Mouse (Mus musculus) hindbrain, postnatal 0 days (tissue): ENCODE measurements around the gene Zfp385b. TPM values are rescaled to one million over a fixed set of nuclear protein-coding genes. Genes with fewer than 3 reads are reported as not detected.

Experiments used
- ATAC-seq: fragments of 200-750 bp; cut with Nextera tagmentation; 2 replicates; pipeline ENCODE4 v1.8.0; 2017; ENCODE audit warnings: mild to moderate bottlenecking, moderate TSS enrichment, moderate library complexity
- DNase-seq: peaks from one replicate; pipeline ENCODE4 v3.0.0-alpha.2; 2015; ENCODE audit warnings: low spot score
- H3K27ac ChIP-seq: fragments of 300-500 bp; sonication (generic); 2 replicates; pipeline ENCODE4 v1.5.1; 2014; ENCODE audit warnings: mild to moderate bottlenecking
- H3K27me3 ChIP-seq: fragments of 300-500 bp; sonication (generic); 2 replicates; pipeline ENCODE4 v1.6.1; 2014; ENCODE audit warnings: low read length, mixed read lengths; ENCODE audit not compliant: insufficient read depth
- H3K36me3 ChIP-seq: fragments of 300-500 bp; sonication (generic); 2 replicates; pipeline ENCODE4 v1.6.1; 2014; ENCODE audit warnings: low read length, mixed read lengths; ENCODE audit not compliant: insufficient read depth
- H3K4me1 ChIP-seq: fragments of 300-500 bp; sonication (generic); 2 replicates; pipeline ENCODE4 v1.6.1; 2014; ENCODE audit warnings: antibody characterized with exemption, low read length, mixed read lengths; ENCODE audit not compliant: insufficient read depth
- H3K4me2 ChIP-seq: fragments of 300-500 bp; sonication (generic); 2 replicates; pipeline ENCODE4 v1.6.1; 2014; ENCODE audit warnings: low read depth, mild to moderate bottlenecking, low read length, moderate library complexity, mixed read lengths
- H3K4me3 ChIP-seq: fragments of 300-500 bp; sonication (generic); 2 replicates; pipeline ENCODE4 v1.5.1; 2014; ENCODE audit warnings: low read length
- H3K9ac ChIP-seq: fragments of 300-500 bp; sonication (generic); replicated peaks from 2 replicates; pipeline ENCODE4 v1.6.1; 2014; ENCODE audit warnings: mild to moderate bottlenecking, low read length, moderate library complexity, mixed read lengths
- H3K9me3 ChIP-seq: fragments of 300-500 bp; sonication (generic); 2 replicates; pipeline ENCODE4 v1.6.1; 2016; ENCODE audit warnings: low read length, mixed read lengths
- CTCF ChIP-seq: IDR thresholded peaks from 2 replicates; pipeline ENCODE4 v1.5.1; 2016; ENCODE audit warnings: antibody characterized with exemption, control low read depth, low read depth
- WGBS: fragments of 180-500 bp; shearing (Covaris S2); extraction: QIAGEN DNeasy Blood & Tissue Kit; methylation state at CpG from one replicate; pipeline ENCODE4 v1.1.7; 2014; 5-methylcytosine and 5-hydroxymethylcytosine counted together
- polyA plus RNA-seq: library from polyadenylated mRNA; unstranded; fragments of >200 nt; fragmentation: Nextera tagmentation; extraction: Ambion mirVana; gene quantifications from 2 replicates; pipeline ENCODE4 v1.2.1, GENCODE M21; 2015
- total RNA-seq: library from RNA; depleted of rRNA; stranded (reverse); fragments of >200 nt; gene quantifications from 2 replicates; pipeline ENCODE4 v1.2.3, GENCODE M21; 2014

Zfp385b gene
- total and polyA plus RNA-seq, 2 experiments from 2014 or later: 15.5 to 23.4 TPM

GRCm38 (mm10) chr2:77775247-77775880 lies 44.1 kb downstream of the Zfp385b start:
- no peaks in the 10 kb centered on the region for H3K27me3 ChIP-seq
- H3K9ac ChIP-seq: no peak overlapping the region
- H3K9me3 ChIP-seq: no peaks in the 10 kb centered on the region
- H3K4me2 ChIP-seq: peak overlapping the region; percentile 40; the same call in 1 of the 2 replicates
- H3K36me3 ChIP-seq: no peaks in the 10 kb centered on the region
- TF ChIP-seq CTCF: no peak
- no peak overlapping the region; the same call in 1 of the 2 replicates for H3K4me3 ChIP-seq
- 46% methylated on average over 15 of the region's 15 CpGs for WGBS
- H3K27ac ChIP-seq: no peak overlapping the region
- peak; percentile 95 for ATAC-seq
- no peaks in the 10 kb centered on the region for H3K4me1 ChIP-seq
- peak; percentile 59 for DNase-seq

GRCm38 (mm10) chr2:77770056-77770697 lies 49.3 kb downstream of the Zfp385b start:
- H3K27ac ChIP-seq: no peak overlapping the region
- TF ChIP-seq CTCF: no peak
- no peaks in the 10 kb centered on the region for H3K36me3 ChIP-seq
- ATAC-seq (no peak), DNase-seq (no peak)
- no peaks in the 10 kb centered on the region for H3K9me3 ChIP-seq
- no peaks in the 10 kb centered on the region for H3K27me3 ChIP-seq
- H3K4me1 ChIP-seq: no peaks in the 10 kb centered on the region
- H3K9ac ChIP-seq: no peak overlapping the region
- 76% methylated on average over 8 of the region's 8 CpGs for WGBS
- no peak overlapping the region for H3K4me3 ChIP-seq
- no peak overlapping the region for H3K4me2 ChIP-seq

DNA sequence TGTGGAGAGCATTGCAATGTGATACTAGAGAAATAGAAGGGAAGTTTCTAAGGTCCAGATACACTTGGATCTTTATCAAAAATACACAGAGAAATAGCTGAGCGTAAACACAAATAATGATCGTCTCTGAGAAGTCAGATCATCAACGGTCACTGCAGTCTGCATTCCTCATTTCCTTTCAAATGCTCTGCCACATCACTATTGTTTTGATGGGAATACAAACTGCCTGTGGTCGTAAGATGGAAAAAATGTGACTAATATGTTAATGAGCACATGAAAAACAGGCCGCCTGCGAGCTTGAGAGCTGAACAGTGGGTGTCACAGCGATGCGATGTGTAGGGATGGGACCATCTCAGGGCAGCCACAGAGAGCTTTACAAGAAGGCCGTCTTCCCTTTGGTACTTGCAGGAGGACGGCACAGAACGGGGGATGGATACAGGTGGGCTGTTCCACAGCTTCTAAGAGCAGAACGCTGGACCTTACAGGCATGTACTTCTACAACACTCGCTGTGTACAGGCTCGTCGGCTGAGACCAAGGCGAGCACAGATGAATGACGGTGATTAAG lies 51.0 kb downstream of the Zfp385b start:
- TF ChIP-seq CTCF: no peak
- Histone ChIP-seq H3K9me3 (no peaks in the 10 kb centered on the region), H3K4me1 (no peaks in the 10 kb centered on the region), H3K27ac (no peak overlapping the region), H3K4me3 (no peak overlapping the region), H3K27me3 (no peaks in the 10 kb centered on the region), H3K9ac (no peak overlapping the region), H3K36me3 (no peaks in the 10 kb centered on the region), H3K4me2 (peak overlapping the region; percentile 29)
- WGBS: 44% methylated on average over 17 of the region's 17 CpGs
- DNase-seq (no peak), ATAC-seq (0 out of 2 replicates have a peak, but pooled peaks have one; percentile 51)

DNA sequence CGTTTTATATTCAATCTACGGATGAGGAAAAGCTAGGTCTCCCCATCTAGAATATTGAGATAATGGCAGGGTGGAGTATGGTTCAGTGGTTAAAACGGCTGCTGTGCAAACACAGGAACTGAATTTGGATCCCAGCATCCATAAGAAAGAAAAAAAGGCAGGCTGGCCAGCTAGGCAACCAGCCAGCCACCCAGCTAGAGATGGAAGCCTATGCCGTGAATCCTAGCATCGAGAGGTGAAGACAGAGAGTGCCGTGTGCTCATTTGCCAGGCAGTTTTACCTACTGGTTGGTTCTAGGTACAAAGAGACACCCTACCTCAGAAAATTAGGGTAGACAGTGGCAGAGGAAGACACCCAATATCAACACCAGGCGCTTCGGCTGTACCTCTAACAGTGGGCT lies 57.5 kb downstream of the Zfp385b start:
- H3K4me2 ChIP-seq: no peak overlapping the region
- H3K9ac ChIP-seq: no peak overlapping the region
- no peak for TF ChIP-seq CTCF
- no peaks in the 10 kb centered on the region for H3K27me3 ChIP-seq
- H3K9me3 ChIP-seq: no peaks in the 10 kb centered on the region
- H3K4me1 ChIP-seq: no peaks in the 10 kb centered on the region
- no peaks in the 10 kb centered on the region for H3K36me3 ChIP-seq
- ATAC-seq: no peak
- no peak for DNase-seq
- no peak overlapping the region for H3K4me3 ChIP-seq
- H3K27ac ChIP-seq: no peak overlapping the region
- 81% methylated on average over 8 of the region's 8 CpGs for WGBS

GRCm38 (mm10) chr2:77758403-77759071 lies 60.9 kb downstream of the Zfp385b start:
- H3K4me3 ChIP-seq: no peak overlapping the region
- H3K4me2 ChIP-seq: no peak overlapping the region
- no peaks in the 10 kb centered on the region for H3K27me3 ChIP-seq
- no peaks in the 10 kb centered on the region for H3K4me1 ChIP-seq
- H3K9ac ChIP-seq: no peak overlapping the region
- no peak overlapping the region for H3K27ac ChIP-seq
- no peaks in the 10 kb centered on the region for H3K36me3 ChIP-seq
- TF ChIP-seq CTCF: no peak
- ATAC-seq (no peak), DNase-seq (no peak)
- H3K9me3 ChIP-seq: no peaks in the 10 kb centered on the region
- WGBS: 66% methylated on average over 15 of the region's 15 CpGs

- no peak overlapping the region for H3K9ac ChIP-seq
- H3K27me3 ChIP-seq: no peaks in the 10 kb centered on the region
- H3K9me3 ChIP-seq: no peaks in the 10 kb centered on the region
- DNase-seq: no peak
- H3K27ac ChIP-seq: no peak overlapping the region
- H3K4me2 ChIP-seq: no peak overlapping the region
- no peaks in the 10 kb centered on the region for H3K36me3 ChIP-seq
- no peak for TF ChIP-seq CTCF
- ATAC-seq: no peak
- no peaks in the 10 kb centered on the region for H3K4me1 ChIP-seq
- 56% methylated on average over 4 of the region's 4 CpGs for WGBS
- no peak overlapping the region for H3K4me3 ChIP-seq
Observed at GRCm38 (mm10) chr2:77752491-77752890, 66.9 kb downstream of the Zfp385b start.
